Mouse (Mus musculus) left cerebral cortex, adult 18-20 months (tissue): Measurements from ENCODE around the gene March10. TPM values are rescaled to one million over a fixed set of nuclear protein-coding genes. Genes with fewer than 3 reads are reported as not detected.

ENCODE experiments used
- DNase-seq, 2 experiments: peaks; one replicate each; pipeline ENCODE4 v3.0.0; 2021 to 2022; ENCODE audit warnings: low spot score in 2 of 2, mixed read lengths in 1 of 2
- total RNA-seq, 2 experiments: library from RNA; stranded (reverse); gene quantifications; 2 replicates each; pipeline ENCODE4 v1.2.3; 2021

The March10 gene
- total RNA-seq, 2 experiments from 2014 or later: 1.6 to 2.0 TPM

DNA sequence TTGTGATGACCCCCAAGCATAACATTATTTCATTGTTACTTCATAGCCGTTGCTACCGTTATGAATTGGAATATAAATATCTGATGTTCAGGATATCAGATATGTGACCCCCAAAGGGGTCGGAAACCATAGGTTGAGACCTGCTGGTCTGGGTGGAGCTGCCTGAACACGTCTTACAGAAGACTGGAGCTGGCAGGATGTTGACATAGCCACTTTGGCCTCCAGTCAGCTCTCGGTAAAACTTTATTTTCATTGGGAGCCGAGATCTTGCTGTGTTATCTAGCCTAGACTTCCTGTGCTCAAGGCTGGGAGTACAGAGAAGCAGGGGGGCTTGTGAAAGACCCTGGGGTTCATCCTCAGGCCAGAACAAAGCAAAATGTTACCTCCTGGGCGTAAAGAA lies 100.2 kb downstream of the March10 start:
- no peak for DNase-seq

DNA sequence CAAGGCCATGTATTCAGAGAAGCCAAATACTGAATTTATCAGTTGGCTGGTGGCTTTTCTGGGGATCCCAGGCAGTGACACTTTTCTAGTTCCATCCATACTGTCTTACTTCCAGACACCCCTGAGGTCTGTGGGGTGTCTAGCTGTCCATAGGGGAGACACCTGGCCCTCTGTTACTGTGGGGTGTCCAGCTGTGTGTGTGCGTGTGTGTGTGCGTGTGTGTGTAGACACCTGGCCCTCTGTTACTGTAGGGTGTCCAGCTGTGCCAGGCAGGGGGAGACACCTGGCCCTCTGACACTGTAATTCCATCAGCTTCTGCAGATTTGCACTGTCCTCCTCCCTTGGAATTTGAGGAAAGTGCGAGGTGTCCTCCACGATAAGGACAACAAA lies 102.6 kb downstream of the March10 start:
- DNase-seq: no peak

DNA sequence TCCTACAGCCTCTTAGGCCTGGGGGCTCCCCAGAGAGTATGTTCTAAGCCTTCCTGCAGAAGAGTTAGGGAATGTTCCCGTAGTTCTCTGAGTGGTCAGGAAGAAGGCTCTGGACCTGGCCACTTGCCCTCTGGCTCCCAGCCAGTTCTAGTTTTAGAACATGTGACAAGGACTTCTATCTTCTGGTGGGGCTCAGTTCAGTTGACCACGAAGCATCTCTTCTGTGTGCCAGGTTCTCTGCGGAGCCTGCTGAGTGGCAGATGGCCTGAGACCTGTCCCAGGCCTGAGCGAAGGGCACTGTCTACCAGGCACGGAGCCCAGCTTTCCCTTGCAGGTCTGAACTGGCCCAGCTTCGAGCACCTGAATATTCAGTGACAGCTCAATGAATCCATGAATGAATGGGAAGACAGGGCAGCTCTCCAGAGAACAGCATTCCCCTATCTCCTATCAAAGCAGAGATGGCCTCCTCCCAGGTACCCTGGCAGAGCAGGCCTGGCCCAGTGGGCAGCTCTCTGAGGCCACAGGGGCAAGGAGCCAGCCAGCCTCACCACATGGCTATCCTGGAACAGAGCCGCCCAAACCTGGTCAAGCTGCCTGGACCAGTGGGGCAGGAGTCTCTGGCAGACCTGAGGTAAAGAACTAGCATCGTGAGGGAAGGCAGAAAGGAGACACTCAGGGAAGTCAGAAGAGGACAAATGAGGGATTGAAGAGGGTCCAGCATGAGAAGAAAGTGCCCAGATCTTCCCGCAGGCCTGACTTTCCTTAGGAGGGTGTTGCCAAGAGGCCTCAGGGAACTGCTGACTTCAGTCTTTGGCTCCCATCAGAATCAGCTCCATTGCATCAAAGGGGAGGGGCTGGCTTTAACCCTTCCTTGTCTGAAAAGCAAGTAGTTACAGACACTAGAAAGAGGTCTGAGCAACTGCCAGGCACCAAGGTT lies 103.3 kb downstream of the March10 start:
- no peak for DNase-seq

DNA sequence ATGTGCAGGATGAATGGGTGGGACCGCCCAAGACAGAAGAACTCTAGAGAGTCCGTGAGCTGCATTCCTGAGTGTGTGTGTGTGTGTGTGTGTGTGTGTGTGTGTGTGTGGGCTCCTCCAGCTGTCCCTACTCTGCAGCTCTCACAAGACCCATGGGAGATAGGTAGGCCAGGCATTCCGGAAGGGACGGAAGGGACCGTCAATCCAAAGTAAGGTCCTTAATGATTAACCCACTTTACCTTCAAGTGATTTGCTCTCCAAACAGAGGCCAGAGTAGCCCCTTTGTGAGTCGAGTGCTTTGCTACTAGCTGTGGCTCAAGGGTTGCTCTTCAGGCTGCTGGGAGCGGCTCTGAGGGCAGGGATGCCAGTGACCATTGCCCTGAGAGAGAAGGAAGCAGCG lies 104.4 kb downstream of the March10 start:
- no peak for DNase-seq

DNA sequence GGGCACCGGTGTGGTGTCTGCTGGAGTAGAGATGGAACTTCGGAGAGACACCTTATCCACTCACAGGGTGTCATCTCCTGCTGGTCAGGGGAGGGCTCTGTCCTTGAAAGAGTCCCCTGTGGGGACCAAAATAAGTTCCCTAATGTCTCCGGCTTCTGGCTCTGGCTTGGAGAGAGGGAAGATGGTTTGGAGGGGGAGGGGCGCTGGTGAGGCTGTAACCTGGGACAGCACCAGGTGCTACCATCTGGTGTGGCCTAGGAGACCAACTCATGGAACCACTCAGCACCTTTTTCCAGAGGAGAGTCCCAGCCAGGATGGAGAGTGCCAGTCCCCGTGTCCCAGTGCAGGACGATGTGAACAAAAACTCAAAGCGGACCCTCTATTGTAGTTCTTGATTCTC lies 105.9 kb downstream of the March10 start:
- DNase-seq: no peak

DNA sequence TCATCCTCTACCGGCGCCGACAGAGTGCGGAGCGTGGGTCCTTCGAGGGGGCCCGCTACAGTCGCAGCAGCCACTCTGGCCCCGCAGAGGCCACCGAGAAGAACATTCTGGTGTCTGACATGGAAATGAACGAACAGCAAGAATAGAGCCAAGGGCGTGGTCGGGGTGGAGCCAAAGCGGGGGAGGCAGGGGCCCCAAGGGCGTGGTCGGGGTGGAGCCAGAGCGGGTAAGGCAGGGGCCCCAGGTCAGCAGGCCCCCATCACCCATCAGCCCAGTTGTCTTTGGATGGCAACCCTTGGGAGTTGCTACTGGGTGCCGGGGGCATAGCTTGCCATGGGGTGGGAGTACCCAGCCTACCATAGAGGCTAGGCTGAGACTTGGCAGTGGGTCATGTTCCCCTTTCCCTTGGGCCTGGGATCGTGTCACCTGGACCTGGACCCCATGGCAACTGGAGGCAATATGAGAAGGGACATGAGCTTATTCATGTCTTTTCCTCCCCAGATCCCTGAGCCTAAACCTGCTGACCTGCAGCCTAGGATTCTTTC lies 106.7 kb downstream of the March10 start:
- no peak for DNase-seq

DNA sequence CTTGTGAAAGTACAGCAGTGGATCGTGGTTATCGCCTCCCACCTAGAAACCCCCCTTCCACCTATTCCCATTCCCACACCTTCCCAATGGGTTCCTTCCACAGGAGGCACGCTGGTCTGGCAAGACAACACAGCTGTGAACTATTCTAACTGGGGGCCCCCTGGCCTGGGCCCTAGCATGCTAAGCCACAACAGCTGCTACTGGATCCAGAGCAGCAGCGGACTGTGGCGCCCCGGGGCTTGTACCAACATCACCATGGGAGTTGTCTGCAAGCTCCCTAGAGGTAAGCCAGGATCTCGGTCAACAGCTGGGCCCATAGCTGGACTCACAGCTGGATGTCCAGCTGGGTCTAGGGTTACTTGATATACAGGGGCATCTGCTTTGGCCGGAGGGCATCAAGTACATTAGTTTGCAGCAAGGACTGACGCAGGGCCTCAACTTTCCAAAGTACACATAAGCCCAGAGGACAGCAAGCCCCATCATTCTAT lies 108.0 kb downstream of the March10 start:
- DNase-seq: no peak

DNA sequence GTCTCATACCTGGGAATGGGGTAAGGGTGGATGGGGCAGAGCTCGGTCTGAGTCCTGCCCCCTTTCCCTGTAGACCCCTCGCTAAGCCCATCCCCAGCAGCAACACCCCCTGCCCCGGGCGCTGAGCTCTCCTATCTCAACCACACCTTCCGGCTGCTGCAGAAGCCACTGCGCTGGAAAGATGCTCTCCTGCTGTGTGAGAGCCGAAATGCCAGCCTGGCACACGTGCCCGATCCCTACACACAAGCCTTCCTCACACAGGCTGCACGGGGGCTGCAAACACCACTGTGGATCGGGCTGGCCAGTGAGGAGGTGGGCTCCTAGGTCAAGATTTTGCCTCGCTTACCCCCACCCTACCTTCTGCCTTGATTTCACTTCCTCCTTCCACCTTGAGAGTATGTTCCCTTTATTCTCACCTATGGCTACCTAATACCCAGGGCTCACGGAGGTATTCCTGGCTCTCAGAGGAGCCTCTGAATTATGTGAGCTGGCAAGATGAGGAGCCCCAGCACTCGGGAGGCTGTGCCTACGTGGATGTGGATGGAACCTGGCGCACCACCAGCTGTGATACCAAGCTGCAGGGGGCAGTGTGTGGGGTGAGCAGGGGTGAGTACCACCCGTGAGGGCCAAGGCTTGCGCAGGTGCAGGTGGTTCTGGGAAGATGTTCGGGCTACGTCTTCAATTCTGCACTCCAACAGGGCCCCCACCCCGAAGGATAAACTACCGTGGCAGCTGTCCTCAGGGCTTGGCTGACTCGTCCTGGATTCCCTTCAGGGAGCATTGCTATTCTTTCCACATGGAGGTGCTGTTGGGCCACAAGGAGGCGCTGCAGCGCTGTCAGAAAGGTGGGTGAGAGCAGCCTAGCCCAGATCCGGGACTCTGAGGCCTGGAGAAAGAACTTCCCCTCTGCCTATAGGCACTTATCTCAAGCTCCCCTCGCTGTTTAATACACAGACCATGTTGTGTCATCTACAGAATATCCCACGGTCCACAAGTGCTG lies 109.1 kb downstream of the March10 start:
- DNase-seq: peak; percentile 93 to 94

DNA sequence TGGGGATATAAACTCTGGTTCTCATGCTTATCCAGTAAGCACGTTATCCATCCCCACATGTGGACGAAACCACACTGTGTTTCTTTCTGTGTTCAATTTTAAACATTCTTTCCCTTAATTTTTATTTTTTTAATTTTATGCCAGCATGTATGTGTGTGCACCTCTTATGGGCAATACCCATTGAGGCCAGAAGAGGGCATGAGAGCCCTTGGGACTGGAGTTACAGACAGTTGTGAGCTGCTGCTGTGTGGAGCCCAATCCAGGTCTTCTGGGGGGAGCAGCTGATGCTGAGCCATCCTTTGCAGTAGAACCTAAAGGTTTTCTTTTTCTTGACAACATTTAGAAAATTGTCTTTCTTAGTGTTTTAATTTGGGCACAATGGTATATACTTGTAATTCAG lies 111.3 kb downstream of the March10 start:
- peak in 1 of 2 experiments; percentile 43 for DNase-seq

DNA sequence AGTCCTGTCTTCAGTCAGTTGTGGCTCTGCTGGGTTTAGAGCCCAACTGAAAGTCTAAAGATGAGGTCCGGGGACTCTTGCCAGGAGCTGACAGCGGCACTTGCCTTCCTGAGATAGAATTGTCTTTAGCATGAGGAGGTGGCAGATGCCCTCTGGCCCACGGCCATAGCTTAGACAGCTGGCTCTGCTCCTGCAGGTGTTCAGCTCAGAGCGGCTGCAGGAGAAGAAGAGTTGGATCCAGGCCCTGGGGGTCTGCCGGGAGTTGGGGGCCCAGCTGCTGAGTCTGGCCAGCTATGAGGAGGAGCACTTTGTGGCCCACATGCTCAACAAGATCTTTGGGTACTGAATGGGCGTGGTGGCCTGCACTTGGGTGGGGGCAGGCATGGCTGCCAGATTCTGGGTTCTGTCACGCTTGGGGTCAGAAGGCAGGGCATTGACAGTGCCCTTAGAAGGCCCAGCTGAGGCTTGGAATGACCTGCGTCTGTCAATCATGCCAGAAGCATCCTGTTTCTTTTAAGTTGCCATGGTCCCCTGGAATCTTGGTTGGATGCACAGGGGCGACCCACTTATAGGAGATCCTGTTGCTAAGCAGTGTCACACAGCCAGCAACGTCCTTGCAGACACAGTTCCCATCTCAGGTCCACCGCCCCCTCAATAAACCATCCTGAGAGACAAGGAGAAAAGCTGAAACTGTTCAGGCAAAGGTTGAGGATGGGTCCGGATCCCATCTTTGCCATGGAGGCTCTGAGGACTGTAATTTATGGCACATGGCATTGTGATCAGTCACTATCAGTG lies 117.7 kb downstream of the March10 start:
- DNase-seq: no peak

DNA sequence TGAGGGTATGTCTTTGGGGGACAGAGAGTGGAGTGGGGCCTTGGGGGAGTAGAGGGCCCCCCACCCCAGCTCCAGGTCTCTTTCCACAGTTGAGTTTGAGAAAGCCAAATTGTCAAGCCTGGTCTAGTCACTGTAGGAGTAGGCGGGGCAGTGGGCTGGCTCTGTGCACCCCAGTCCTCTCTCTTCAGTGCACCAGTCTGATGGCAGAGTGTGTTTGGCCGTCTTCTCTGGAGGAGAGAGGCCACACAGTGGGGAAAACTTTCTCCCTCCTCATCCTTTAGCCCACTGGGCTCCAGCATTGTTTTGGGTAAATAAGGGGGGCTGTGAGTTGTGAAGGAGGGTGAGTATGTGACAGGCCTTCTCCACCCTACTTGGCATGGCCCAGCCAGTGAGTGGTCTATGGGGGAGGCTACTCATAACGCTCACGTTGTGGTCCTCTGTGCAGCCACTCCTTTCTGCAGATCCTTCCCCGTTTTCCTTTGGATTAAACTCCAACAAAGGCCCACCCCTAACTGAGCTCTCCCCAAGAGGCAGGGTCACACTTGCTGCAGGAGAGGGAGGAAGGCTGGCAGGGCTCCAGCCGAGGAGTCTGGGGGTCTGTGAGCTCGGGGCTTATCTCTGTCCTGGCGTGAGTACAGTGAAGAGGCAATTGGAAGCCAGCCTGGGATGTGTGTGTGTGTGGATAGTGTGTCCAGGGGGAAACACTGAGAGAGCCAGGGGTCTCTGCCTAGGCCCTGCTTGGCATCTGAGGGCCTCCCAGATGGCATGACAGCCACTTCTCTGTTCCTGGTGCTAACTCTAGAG lies 122.5 kb downstream of the March10 start:
- DNase-seq: no peak

DNA sequence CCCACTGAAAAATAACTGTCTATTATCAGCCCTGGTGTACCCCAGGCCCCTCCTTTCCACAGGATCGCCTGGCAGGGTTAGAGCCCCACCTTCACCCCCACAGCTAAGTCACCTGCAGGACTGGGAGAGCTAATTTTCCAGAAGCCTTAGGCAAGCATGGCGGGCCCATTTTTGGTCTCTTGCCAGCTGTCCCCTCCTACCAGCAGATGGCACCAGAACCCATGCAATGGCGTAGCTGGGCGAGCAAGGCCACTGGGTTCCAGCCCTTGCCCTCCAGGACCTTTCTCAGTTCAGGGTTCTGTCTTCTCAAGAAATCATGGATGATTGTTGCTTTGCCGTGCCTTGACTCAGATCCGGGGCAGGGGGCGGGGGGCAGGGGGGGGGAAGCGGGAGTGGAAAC lies 124.1 kb downstream of the March10 start:
- peak; percentile 59 to 71 for DNase-seq

DNA sequence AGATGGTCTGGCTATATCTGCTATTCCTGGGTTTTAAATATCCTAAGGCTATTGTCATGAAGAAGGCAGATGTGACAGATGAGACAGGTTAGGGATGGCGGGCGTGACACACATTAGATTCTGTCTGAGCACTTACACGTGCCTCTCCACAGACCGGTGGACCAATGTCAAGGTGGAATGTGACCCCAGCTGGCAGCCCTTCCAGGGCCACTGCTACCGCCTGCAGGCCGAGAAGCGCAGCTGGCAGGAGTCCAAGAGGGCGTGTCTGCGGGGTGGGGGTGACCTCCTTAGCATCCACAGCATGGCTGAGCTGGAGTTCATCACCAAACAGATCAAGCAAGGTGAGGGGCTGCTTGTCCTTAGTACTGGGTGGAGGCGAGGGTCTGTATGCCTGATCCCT lies 124.8 kb downstream of the March10 start:
- DNase-seq: no peak

DNA sequence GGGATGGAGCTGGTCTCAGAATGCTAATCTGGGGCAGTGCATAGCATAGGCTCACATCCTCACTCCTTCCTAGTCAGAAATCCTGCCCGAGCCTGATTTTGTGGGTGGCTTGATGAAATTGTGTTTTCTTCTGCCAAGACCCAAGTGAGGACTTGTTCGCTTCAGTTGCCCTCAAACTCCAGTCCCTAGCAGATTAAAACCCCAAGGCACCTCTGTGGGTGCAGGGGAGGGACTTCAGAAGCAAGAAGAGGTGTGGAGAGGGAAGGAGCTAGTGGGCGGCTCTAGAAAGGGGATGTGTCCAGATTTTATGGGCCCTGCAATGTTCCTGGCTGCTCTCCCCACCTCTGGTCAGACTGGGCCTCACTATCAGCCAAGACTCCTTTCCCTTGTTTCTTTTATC lies 125.4 kb downstream of the March10 start:
- no peak for DNase-seq

DNA sequence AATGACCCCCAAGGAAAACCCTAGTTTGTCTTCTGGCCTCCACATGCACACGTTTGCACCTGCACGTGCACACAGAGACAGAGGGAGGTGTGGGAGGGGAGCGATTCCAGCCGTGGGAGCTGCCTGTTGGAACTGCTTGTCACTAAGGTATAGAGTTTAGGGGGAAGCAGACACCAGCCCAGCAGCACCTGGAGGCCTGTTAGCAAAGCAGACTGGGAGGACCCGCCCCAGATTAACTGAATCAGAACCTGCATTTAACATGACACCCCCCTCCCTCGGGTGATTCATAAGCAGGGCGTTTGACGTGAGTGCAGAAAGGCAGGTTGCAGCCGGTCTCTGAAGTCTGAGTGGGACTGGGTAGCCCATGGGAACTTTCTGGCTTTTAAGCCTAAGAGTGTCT lies 126.6 kb downstream of the March10 start:
- DNase-seq: no peak

DNA sequence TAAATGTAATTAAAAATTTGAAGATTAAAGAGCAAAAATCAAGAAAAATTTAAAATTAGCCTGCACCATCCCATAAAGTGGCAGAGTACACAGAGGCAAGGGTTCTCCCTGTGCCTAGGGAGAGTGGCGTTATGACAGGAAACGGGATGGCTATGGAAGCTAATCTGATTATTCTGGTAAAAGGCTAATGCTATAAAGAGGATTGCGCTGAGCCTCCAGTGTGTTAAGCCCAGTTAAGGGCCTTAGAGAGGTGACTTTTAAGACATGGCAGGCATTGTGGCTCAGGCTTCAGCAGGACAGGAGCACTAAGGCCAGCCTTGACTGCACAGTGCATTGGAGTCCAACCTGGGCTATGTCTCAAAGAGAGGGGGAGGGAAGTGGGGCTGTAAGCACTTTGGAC lies 129.4 kb downstream of the March10 start:
- no peak for DNase-seq

DNA sequence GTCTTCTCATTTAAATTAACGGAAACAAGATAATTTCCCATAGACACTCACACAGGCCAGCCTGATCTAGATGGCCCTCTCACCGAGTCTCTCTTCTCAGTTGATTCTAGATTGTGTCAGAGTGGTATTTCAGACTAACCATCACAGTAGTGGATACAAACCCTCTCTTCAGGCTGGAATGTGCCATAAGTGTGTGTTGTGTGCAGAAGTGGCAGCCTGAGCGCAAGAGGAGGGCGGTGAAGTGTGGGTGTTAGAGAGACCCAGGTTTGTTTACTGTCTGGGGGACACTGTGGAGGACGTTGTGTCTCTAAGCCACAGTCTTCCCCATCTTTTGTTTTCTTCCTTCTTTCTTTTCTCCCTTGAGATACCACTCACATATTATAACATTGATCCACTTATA lies 133.0 kb downstream of the March10 start:
- DNase-seq: no peak

DNA sequence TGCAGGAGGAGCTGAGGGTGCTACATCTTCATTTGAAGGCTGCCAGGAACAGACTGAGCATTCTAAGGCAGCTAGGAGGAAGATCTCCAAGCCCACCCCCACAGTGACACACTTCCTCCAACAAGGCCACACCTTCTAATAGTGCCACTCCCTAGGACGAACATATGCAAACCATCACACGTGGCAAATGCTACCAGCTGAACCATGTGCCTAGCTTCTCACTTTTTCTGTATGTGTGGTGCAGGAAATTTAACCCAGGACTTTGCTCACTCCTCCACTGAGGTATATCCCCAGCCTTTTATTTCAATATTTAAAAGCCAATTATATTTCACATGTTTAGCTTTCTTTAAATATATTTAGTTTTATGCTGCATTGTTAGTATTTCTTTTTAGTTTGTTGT lies 135.4 kb downstream of the March10 start:
- DNase-seq: no peak

DNA sequence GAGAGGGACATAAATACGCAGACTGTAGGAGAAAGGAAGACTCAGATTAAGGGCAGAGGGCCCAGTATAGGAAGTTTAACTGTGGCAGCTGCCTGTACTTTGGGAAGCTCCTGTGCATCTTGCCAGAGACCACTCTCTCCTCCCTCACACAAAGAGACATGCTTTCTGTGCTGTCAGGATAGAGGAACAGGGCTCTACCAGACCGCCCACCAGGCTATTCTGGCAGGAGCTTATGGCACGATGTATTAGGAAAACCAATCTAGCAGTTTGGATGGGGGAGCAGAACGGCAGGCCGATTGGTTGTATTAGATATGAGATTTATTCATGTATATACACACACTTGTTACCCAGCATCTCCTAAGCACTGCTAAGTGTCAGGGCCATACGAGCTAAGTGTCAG lies 138.8 kb downstream of the March10 start:
- no peak for DNase-seq

DNA sequence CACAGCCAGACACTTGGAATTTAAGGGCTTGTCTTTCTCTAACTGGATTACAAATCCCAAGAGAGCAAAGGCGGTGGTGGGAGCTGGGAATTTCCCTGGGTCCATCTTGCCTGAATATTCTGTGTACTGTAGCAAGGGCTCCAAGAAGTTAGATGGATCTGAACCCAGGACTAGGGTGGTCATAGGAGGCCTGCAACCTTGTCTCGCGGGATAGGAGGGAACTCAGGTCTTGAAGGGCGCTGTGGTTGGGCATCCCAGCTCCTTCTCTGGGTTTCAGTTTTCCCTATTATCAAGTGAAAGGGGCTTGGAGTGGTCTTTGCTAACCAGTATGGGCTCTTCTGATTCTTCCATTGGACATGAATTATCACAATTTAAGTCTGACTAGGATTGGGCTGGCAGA lies 140.4 kb downstream of the March10 start:
- DNase-seq: no peak
